Mouse (Mus musculus): ENCODE results near the gene Gsk3a. TPM values are rescaled to one million over a fixed set of nuclear protein-coding genes. Genes with fewer than 3 reads are reported as not detected.
A peak's percentile ranks its signal among the peaks of the same experiment; 100 is the strongest.

Gene Gsk3a
- polyA plus RNA-seq, 1 experiment = 87.3 TPM

DNA sequence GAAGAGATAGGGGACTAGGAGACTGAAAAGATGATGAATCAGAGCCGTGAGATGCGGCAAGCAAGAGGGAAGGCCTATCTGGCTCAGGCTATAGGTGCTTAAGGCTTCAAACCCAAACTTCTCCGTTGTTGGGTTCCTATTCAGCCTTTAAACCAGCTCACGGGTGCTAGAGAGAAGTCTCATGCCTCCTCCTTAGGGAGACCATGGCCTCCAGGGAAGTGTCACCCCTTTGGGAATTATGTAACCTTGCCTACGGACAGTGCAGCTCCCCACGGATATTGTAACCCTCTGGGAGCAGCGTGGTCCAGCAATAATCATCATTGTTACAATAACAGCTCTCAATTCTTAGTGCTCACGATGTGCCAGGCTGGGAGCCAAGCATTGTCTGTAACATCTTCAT lies 14.2 kb upstream of the Gsk3a start:
- no peaks in the 10 kb centered on the region for H3K27me3 ChIP-seq (ENCODE audit: control insufficient read depth, insufficient read depth, insufficient read length)
- no peak overlapping the region for H3ac ChIP-seq (ENCODE audit: control insufficient read depth, insufficient read length, low read depth)
- H3K79me2 ChIP-seq (ENCODE audit: control insufficient read depth, insufficient read depth) = peaks cover 37% of the 10 kb centered on the region
- H3K4me3 ChIP-seq (ENCODE audit: insufficient read depth, poor library complexity, severe bottlenecking) = no peak overlapping the region
- TF ChIP-seq MAX (IDR thresholded peaks at IDR 0.05) (no peak), CTCF (IDR thresholded peaks at IDR 0.05; ENCODE audit: control insufficient read depth, insufficient read depth, insufficient read length) (no peak), USF1 (IDR thresholded peaks at IDR 0.05; ENCODE audit: low read depth) (no peak), FOSL1 (IDR thresholded peaks at IDR 0.05; ENCODE audit: insufficient read depth, low read length, poor library complexity, severe bottlenecking) (no peak), CEBPB (IDR thresholded peaks at IDR 0.05; ENCODE audit: low read depth) (no peak), MYOG (IDR thresholded peaks at IDR 0.05; ENCODE audit: control insufficient read depth, extremely low read depth, insufficient read length) (no peak), MYOD1 (IDR thresholded peaks at IDR 0.05; ENCODE audit: control insufficient read depth, insufficient read length, low read depth) (no peak)
- H3K36me3 ChIP-seq (ENCODE audit: control insufficient read depth, insufficient read depth) = no peaks in the 10 kb centered on the region
- peaks cover 29% of the 10 kb centered on the region for H3K79me3 ChIP-seq (ENCODE audit: low read depth)

DNA sequence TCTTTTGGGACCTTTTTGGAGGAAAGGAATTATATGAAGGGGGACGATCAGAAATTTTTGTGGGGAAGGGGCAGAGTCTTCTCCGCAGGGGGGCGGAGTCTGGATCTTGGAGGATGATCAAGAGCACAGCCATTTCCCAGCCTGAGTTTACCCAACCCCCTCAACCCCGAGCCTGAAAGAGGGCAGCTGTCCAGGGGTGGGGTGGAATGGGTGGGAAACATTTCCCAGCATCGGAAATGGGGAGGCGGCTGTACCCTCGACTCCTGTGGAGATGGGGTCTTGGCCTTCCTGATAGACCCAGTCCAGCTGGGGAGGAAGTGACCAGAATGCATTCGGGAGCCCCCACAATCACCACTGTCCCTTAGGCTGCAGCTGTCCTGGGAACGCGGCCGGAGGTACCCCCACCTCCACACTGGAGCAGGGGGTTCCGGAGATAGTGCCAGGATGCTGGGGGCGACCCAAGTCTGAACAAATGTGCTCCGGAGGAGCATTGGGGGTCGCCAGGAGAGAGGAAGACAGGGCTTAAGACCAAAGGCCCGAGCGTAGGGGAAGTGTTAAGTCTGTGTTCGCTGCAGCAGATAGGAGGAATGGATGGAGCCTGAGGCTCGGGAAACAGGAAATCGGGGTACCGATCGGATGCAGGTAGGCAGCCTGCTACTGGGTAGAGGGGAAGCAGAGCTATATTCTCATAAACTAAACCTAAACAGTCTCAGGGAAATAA lies 13.6 kb upstream of the Gsk3a start:
- Histone ChIP-seq H3K27me3 (ENCODE audit: control insufficient read depth, insufficient read depth, insufficient read length) (no peaks in the 10 kb centered on the region), H3K79me3 (ENCODE audit: low read depth) (peaks cover 35% of the 10 kb centered on the region), H3K79me2 (ENCODE audit: control insufficient read depth, insufficient read depth) (peaks cover 43% of the 10 kb centered on the region), H3K4me3 (ENCODE audit: insufficient read depth, poor library complexity, severe bottlenecking) (peak overlapping the region; percentile 26), H3K36me3 (ENCODE audit: control insufficient read depth, insufficient read depth) (peaks cover 2% of the 10 kb centered on the region), H3ac (ENCODE audit: control insufficient read depth, insufficient read length, low read depth) (peak overlapping the region; percentile 77)
- TF ChIP-seq MYOG (IDR thresholded peaks at IDR 0.05; ENCODE audit: control insufficient read depth, extremely low read depth, insufficient read length) = no peak
- no peak for TF ChIP-seq CTCF (IDR thresholded peaks at IDR 0.05; ENCODE audit: control insufficient read depth, insufficient read depth, insufficient read length)
- no peak for TF ChIP-seq MAX (IDR thresholded peaks at IDR 0.05)
- TF ChIP-seq FOSL1 (IDR thresholded peaks at IDR 0.05; ENCODE audit: insufficient read depth, low read length, poor library complexity, severe bottlenecking) = no peak
- TF ChIP-seq USF1 (IDR thresholded peaks at IDR 0.05; ENCODE audit: low read depth) = no peak

DNA sequence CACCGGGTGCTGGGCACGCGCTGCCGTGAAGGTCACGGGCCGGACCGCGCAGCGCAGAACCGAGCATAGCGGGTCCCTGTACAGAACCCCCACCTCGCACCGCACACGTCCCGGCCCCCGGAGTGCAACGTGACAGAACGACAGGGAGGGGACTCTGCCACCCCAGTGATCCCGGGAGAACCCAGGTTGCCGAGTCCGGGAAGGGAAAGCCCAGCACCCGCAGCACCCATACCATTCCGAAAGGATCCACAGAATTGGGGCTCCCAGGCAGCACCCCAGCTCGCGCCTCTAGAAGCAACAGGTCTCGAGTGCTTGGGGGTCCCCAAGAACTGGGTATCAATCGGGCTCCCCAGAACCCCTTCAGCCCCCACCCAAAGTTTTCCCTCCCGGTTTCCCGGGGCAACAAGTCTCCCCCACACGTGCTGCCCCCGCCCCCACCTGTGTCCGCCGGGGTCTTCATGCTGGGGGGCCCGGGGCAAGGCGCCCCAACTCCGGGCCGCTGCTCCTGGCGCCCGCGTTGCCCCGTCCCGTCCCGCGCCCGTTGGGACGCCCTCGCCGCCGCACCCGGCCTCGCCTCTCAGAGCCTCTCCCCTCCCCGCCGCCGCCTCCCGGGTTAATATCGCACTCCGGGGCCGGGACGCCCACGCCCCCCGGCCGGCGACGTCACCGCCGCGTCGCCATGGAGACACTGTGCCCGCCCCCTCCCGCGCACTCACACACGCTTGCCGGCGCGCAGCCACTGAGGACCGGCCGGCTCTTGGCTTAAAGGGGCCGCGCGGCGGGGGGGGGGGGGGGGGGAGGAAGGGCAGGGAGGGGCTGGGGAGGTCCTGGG lies 12.7 kb upstream of the Gsk3a start, which contains the start of gene Erf:
Erf (minus strand) TSS at position 621 of the 832 bp plus-strand sequence.
- no peak for TF ChIP-seq USF1 (IDR thresholded peaks at IDR 0.05; ENCODE audit: low read depth)
- TF ChIP-seq MYOG (IDR thresholded peaks at IDR 0.05; ENCODE audit: control insufficient read depth, extremely low read depth, insufficient read length) = no peak
- no peak for TF ChIP-seq FOSL1 (IDR thresholded peaks at IDR 0.05; ENCODE audit: insufficient read depth, low read length, poor library complexity, severe bottlenecking)
- TF ChIP-seq CEBPB (IDR thresholded peaks at IDR 0.05; ENCODE audit: low read depth) = no peak
- TF ChIP-seq MYOD1 (IDR thresholded peaks at IDR 0.05; ENCODE audit: control insufficient read depth, insufficient read length, low read depth) = no peak
- TF ChIP-seq CTCF (IDR thresholded peaks at IDR 0.05; ENCODE audit: control insufficient read depth, insufficient read depth, insufficient read length) = no peak
- no peak for TF ChIP-seq MAX (IDR thresholded peaks at IDR 0.05)
- Histone ChIP-seq H3K4me3 (ENCODE audit: insufficient read depth, poor library complexity, severe bottlenecking) (peak within 1 kb of the TSS; percentile 92), H3K79me3 (ENCODE audit: low read depth) (peaks cover 44% of the 10 kb centered on the region), H3K27me3 (ENCODE audit: control insufficient read depth, insufficient read depth, insufficient read length) (no peaks in the 10 kb centered on the region), H3K36me3 (ENCODE audit: control insufficient read depth, insufficient read depth) (peaks cover 10% of the 10 kb centered on the region), H3K79me2 (ENCODE audit: control insufficient read depth, insufficient read depth) (peaks cover 51% of the 10 kb centered on the region), H3ac (ENCODE audit: control insufficient read depth, insufficient read length, low read depth) (peak within 1 kb of the TSS; percentile 77)

DNA sequence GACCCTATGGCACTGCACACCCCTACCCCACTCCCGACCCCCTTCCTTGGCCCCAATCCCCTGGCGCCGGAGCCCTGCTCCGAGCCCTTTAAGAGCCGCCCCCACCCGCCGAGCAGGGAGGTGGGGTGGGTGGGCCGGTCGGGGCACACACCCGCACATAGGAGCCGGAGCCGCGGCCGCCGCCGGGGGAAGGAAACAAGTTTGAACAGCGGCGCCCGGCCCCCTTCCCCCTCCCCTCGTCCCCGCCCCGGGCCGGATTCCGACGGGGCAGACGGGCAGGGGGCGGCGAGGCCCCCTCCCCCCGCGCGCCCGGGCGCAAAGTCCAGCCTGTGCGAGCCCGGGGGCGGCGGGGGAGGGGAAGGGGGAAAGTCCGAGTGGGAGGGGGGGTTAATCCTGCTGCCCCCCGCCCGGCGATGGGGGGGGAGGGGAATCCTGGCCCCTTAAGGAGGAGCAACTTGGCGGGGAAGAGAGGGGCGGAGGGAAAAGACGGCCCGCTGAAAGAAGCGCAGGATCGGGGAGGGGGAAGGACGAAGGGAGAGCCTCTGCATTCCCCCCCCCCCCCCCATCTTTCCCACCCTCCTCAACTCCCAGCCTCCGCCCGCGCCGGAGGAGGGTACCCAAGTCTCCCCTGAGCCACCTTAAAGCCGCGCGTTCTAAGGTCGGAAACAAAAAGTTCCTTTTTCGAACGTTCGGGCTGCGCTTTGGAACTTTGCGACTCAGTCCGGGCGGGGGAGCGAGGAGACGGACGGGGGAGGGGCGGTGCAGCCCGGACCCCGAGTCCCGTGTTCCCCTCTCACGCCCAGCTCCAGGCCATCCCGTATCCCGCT lies 11.9 kb upstream of the Gsk3a start:
- no peak for TF ChIP-seq CTCF (IDR thresholded peaks at IDR 0.05; ENCODE audit: control insufficient read depth, insufficient read depth, insufficient read length)
- no peak for TF ChIP-seq MAX (IDR thresholded peaks at IDR 0.05)
- no peak for TF ChIP-seq MYOG (IDR thresholded peaks at IDR 0.05; ENCODE audit: control insufficient read depth, extremely low read depth, insufficient read length)
- TF ChIP-seq MYOD1 (IDR thresholded peaks at IDR 0.05; ENCODE audit: control insufficient read depth, insufficient read length, low read depth) = no peak
- TF ChIP-seq FOSL1 (IDR thresholded peaks at IDR 0.05; ENCODE audit: insufficient read depth, low read length, poor library complexity, severe bottlenecking) = no peak
- no peak for TF ChIP-seq USF1 (IDR thresholded peaks at IDR 0.05; ENCODE audit: low read depth)
- TF ChIP-seq CEBPB (IDR thresholded peaks at IDR 0.05; ENCODE audit: low read depth) = no peak
- Histone ChIP-seq H3K27me3 (ENCODE audit: control insufficient read depth, insufficient read depth, insufficient read length) (no peaks in the 10 kb centered on the region), H3K79me3 (ENCODE audit: low read depth) (peaks cover 49% of the 10 kb centered on the region), H3K4me3 (ENCODE audit: insufficient read depth, poor library complexity, severe bottlenecking) (peak overlapping the region; percentile 92), H3K79me2 (ENCODE audit: control insufficient read depth, insufficient read depth) (peaks cover 60% of the 10 kb centered on the region), H3ac (ENCODE audit: control insufficient read depth, insufficient read length, low read depth) (peak overlapping the region; percentile 94), H3K36me3 (ENCODE audit: control insufficient read depth, insufficient read depth) (peaks cover 16% of the 10 kb centered on the region)

DNA sequence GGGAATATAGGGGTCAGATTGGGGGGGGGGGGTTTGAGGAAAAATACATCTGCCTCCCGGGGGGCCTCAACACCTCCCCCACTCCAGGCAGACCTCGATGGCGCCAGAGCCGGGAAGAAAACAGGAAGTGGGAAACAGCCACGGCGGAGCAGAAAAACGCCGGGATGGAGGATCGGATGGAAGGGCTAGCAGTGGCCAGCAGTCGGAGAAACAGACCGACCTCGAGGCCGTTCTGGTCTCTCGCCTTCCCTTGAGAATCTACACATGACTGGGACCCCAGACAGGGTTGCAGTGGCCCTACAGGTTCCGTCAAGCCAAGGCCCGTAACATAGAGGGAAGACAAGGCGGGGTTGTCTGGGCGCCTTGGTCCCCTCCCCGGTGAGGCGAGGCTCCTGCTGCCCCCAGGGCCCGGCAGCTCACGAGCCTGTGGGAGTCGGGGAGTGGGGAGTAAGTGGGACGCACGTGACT lies 11.2 kb upstream of the Gsk3a start:
- H3ac ChIP-seq (ENCODE audit: control insufficient read depth, insufficient read length, low read depth) = peak overlapping the region; percentile 94
- H3K79me3 ChIP-seq (ENCODE audit: low read depth) = peaks cover 49% of the 10 kb centered on the region
- peaks cover 16% of the 10 kb centered on the region for H3K36me3 ChIP-seq (ENCODE audit: control insufficient read depth, insufficient read depth)
- peak overlapping the region; percentile 92 for H3K4me3 ChIP-seq (ENCODE audit: insufficient read depth, poor library complexity, severe bottlenecking)
- H3K79me2 ChIP-seq (ENCODE audit: control insufficient read depth, insufficient read depth) = peaks cover 61% of the 10 kb centered on the region
- H3K27me3 ChIP-seq (ENCODE audit: control insufficient read depth, insufficient read depth, insufficient read length) = no peaks in the 10 kb centered on the region
- TF ChIP-seq MAX (IDR thresholded peaks at IDR 0.05) (no peak), FOSL1 (IDR thresholded peaks at IDR 0.05; ENCODE audit: insufficient read depth, low read length, poor library complexity, severe bottlenecking) (no peak), USF1 (IDR thresholded peaks at IDR 0.05; ENCODE audit: low read depth) (no peak), MYOG (IDR thresholded peaks at IDR 0.05; ENCODE audit: control insufficient read depth, extremely low read depth, insufficient read length) (no peak), CTCF (IDR thresholded peaks at IDR 0.05; ENCODE audit: control insufficient read depth, insufficient read depth, insufficient read length) (no peak), CEBPB (IDR thresholded peaks at IDR 0.05; ENCODE audit: low read depth) (no peak), MYOD1 (IDR thresholded peaks at IDR 0.05; ENCODE audit: control insufficient read depth, insufficient read length, low read depth) (no peak)
